Mouse (Mus musculus): ENCODE measurements around the gene Hoxc13. TPM values are rescaled to one million over a fixed set of nuclear protein-coding genes. Genes with fewer than 3 reads are reported as not detected.

Gene Hoxc13
- total and polyA plus RNA-seq, 3 experiments: not detected

- Histone ChIP-seq H3K9ac (ENCODE audit: control insufficient read depth, low read depth, low read length, poor library complexity, severe bottlenecking) (peak within 1 kb of the TSS; percentile 93), H3K4me3 (ENCODE audit: control insufficient read depth in 1 of 2, insufficient read depth in 1 of 2, low read depth in 2 of 2, low read length in 2 of 2) (peak within 1 kb of the TSS; percentile 81 to 89), H3K9me3 (replicated peaks; ENCODE audit: insufficient read depth, low read length) (no peaks in the 10 kb centered on the region), H3K27ac (ENCODE audit: control insufficient read depth, low read depth, low read length) (peak within 1 kb of the TSS; percentile 83), H3K27me3 (ENCODE audit: control insufficient read depth in 1 of 2, insufficient read depth in 2 of 2, low read length in 2 of 2) (no peaks in the 10 kb centered on the region), H3K79me2 (ENCODE audit: control insufficient read depth, insufficient read depth, low read length, poor library complexity) (peaks cover 51% of the 10 kb centered on the region), H3K36me3 (ENCODE audit: control insufficient read depth in 1 of 2, insufficient read depth in 2 of 2, low read length in 2 of 2) (peaks cover 0 to 18% of the 10 kb centered on the region in 2 experiments; a peak in 2 of 4 replicates), H3K4me1 (ENCODE audit: control insufficient read depth in 1 of 2, insufficient read depth in 2 of 2, low read length in 2 of 2) (peaks cover 16 to 24% of the 10 kb centered on the region in 2 experiments)
- TF ChIP-seq CHD1 (IDR thresholded peaks at IDR 0.05; ENCODE audit: low read depth, low read length) (peak; percentile 89; the same call in 1 of the 2 replicates), EP300 (IDR thresholded peaks at IDR 0.05; ENCODE audit: low read depth in 1 of 2, low read length in 2 of 2) (0 out of 4 replicates have a peak, but pooled peaks of 1 of the 2 experiments have one; percentile 14), UBTF (IDR thresholded peaks at IDR 0.05; ENCODE audit: borderline replicate concordance, insufficient read depth, low read depth, low read length) (no peak), MYB (IDR thresholded peaks at IDR 0.05; ENCODE audit: low read depth, low read length) (no peak), MYC (IDR thresholded peaks at IDR 0.05; ENCODE audit: low read depth, low read length) (no peak), TCF12 (IDR thresholded peaks at IDR 0.05; ENCODE audit: low read depth, low read length) (0 out of 2 replicates have a peak, but pooled peaks have one; percentile 22), NRF1 (IDR thresholded peaks at IDR 0.05; ENCODE audit: insufficient read depth, low read depth, low read length, poor library complexity, severe bottlenecking) (no peak), TAL1 (IDR thresholded peaks at IDR 0.05; ENCODE audit: low read length) (no peak), RCOR1 (IDR thresholded peaks at IDR 0.05; ENCODE audit: low read depth, low read length) (peak; percentile 51), ZNF384 (IDR thresholded peaks at IDR 0.05; ENCODE audit: low read depth, low read length) (peak; percentile 30; the same call in 1 of the 2 replicates), SMC3 (IDR thresholded peaks at IDR 0.05; ENCODE audit: low read depth, low read length) (no peak), ZKSCAN1 (IDR thresholded peaks at IDR 0.05; ENCODE audit: low read depth, low read length) (no peak), CHD2 (IDR thresholded peaks at IDR 0.05; ENCODE audit: low read length) (no peak), USF2 (IDR thresholded peaks at IDR 0.05; ENCODE audit: borderline replicate concordance in 1 of 2, insufficient read depth in 1 of 2, low read depth in 1 of 2, low read length in 2 of 2) (no peak), CTCF (IDR thresholded peaks at IDR 0.05 in 2 of 3, conservative IDR thresholded peaks at IDR 0.05 in 1 of 3; ENCODE audit: control insufficient read depth in 1 of 3, insufficient read depth in 1 of 3, low read depth in 2 of 3, low read length in 3 of 3, poor library complexity in 1 of 3, severe bottlenecking in 1 of 3) (no peak), KAT2A (conservative IDR thresholded peaks at IDR 0.05; ENCODE audit: low read depth, low read length) (no peak), HCFC1 (IDR thresholded peaks at IDR 0.05; ENCODE audit: low read depth, low read length) (peak; percentile 46; the same call in 1 of the 2 replicates), SIN3A (IDR thresholded peaks at IDR 0.05; ENCODE audit: low read length) (peak; percentile 55), MAFK (IDR thresholded peaks at IDR 0.05; ENCODE audit: borderline replicate concordance, low read depth, low read length) (no peak), MXI1 (IDR thresholded peaks at IDR 0.05; ENCODE audit: low read depth, low read length) (peak; percentile 38), ELF1 (IDR thresholded peaks at IDR 0.05; ENCODE audit: low read depth, low read length) (no peak), ETS1 (IDR thresholded peaks at IDR 0.05; ENCODE audit: low read depth, low read length) (0 out of 2 replicates have a peak, but pooled peaks have one; percentile 23), JUND (IDR thresholded peaks at IDR 0.05; ENCODE audit: low read depth, low read length) (no peak), POLR2A (IDR thresholded peaks at IDR 0.05; ENCODE audit: control insufficient read depth in 1 of 2, insufficient read depth in 1 of 2, low read depth in 1 of 2, low read length in 2 of 2, poor library complexity in 1 of 2) (peak; percentile 2 to 55; a peak in 2 of 4 replicates), USF1 (IDR thresholded peaks at IDR 0.05; ENCODE audit: low read depth, low read length) (no peak), POLR2AphosphoS5 (IDR thresholded peaks at IDR 0.05; ENCODE audit: borderline replicate concordance, low read depth, low read length) (no peak), MAX (IDR thresholded peaks at IDR 0.05; ENCODE audit: low read length) (no peak), TBP (IDR thresholded peaks at IDR 0.05; ENCODE audit: low read depth, low read length) (no peak), ZMIZ1 (IDR thresholded peaks at IDR 0.05; ENCODE audit: low read depth, low read length) (peak; percentile 47), NELFE (IDR thresholded peaks at IDR 0.05; ENCODE audit: low read depth, low read length) (peak; percentile 44), E2F4 (IDR thresholded peaks at IDR 0.05; ENCODE audit: borderline replicate concordance, low read depth, low read length) (no peak), RAD21 (IDR thresholded peaks at IDR 0.05; ENCODE audit: low read depth, low read length) (no peak), MAZ (IDR thresholded peaks at IDR 0.05; ENCODE audit: low read depth, low read length) (peak; percentile 78), GABPA (IDR thresholded peaks at IDR 0.05; ENCODE audit: low read depth, low read length) (no peak)
- DNase-seq (ENCODE audit: low read depth, low spot score): peak; percentile 76
Observed at GRCm38 (mm10) chr15:102976171-102976570, 55.3 kb downstream of the Hoxc13 start, which contains the start of gene Hoxc9. Gene Hoxc9 (plus strand): TSS chr15:102976439.

Data from MEL (cell line).